Mouse (Mus musculus): ENCODE measurements around the gene Metrn. TPM values are rescaled to one million over a fixed set of nuclear protein-coding genes. Genes with fewer than 3 reads are reported as not detected.

The Metrn gene
- polyA plus RNA-seq, 1 experiment: 44.4 TPM

- peak overlapping the region; percentile 19 for H3ac ChIP-seq (ENCODE audit: control insufficient read depth, insufficient read length)
- TF ChIP-seq TCF3 (IDR thresholded peaks at IDR 0.05; ENCODE audit: insufficient read length, low read depth) (no peak), USF1 (IDR thresholded peaks at IDR 0.05; ENCODE audit: low read depth) (no peak), MYOD1 (IDR thresholded peaks at IDR 0.05; ENCODE audit: control insufficient read depth in 1 of 3, insufficient read length in 2 of 3, low read depth in 2 of 3) (no peak), REST (IDR thresholded peaks at IDR 0.05; ENCODE audit: insufficient read depth, insufficient read length) (no peak), POLR2A (IDR thresholded peaks at IDR 0.05; ENCODE audit: insufficient read length, low read depth) (peak; percentile 85), MYOG (IDR thresholded peaks at IDR 0.05; ENCODE audit: control insufficient read depth in 1 of 3, insufficient read depth in 1 of 3, insufficient read length in 2 of 3, low read depth in 2 of 3) (peak in 1 of 3 experiments; percentile 16), POLR2AphosphoS2 (IDR thresholded peaks at IDR 0.05; ENCODE audit: insufficient read length, low read depth) (peak; percentile 91), E2F4 (IDR thresholded peaks at IDR 0.05; ENCODE audit: insufficient read depth) (no peak), SRF (IDR thresholded peaks at IDR 0.05; ENCODE audit: control insufficient read depth, insufficient read length, low read depth) (no peak), TCF12 (IDR thresholded peaks at IDR 0.05; ENCODE audit: insufficient read depth, poor library complexity, severe bottlenecking) (no peak), CEBPB (IDR thresholded peaks at IDR 0.05; ENCODE audit: insufficient read depth, poor library complexity, severe bottlenecking) (no peak), MAX (IDR thresholded peaks at IDR 0.05; ENCODE audit: low read depth) (no peak)
Measured at GRCm38 (mm10) chr17:25791843-25792527, 5.0 kb downstream of the Metrn start.

GRCm38 (mm10) chr17:25791320-25791842 is 5.6 kb downstream of the Metrn start:
- Histone ChIP-seq H3K4me2 (ENCODE audit: low read depth) (peak overlapping the region; percentile 90), H3K27me3 (ENCODE audit: control insufficient read depth, insufficient read depth, insufficient read length) (no peaks in the 10 kb centered on the region), H3K79me2 (ENCODE audit: control insufficient read depth, insufficient read depth) (no peaks in the 10 kb centered on the region), H3ac (ENCODE audit: control insufficient read depth, insufficient read length) (peak overlapping the region; percentile 19), H3K4me3 (peak overlapping the region; percentile 65), H3K36me3 (ENCODE audit: control insufficient read depth, insufficient read depth) (no peaks in the 10 kb centered on the region)
- TF ChIP-seq TCF12 (IDR thresholded peaks at IDR 0.05; ENCODE audit: insufficient read depth, poor library complexity, severe bottlenecking): no peak
- TF ChIP-seq MYOD1 (IDR thresholded peaks at IDR 0.05; ENCODE audit: control insufficient read depth in 1 of 3, insufficient read length in 2 of 3, low read depth in 2 of 3): no peak
- TF ChIP-seq MAX (IDR thresholded peaks at IDR 0.05; ENCODE audit: low read depth): no peak
- TF ChIP-seq TCF3 (IDR thresholded peaks at IDR 0.05; ENCODE audit: insufficient read length, low read depth): no peak
- TF ChIP-seq E2F4 (IDR thresholded peaks at IDR 0.05; ENCODE audit: insufficient read depth): no peak
- TF ChIP-seq POLR2A (IDR thresholded peaks at IDR 0.05; ENCODE audit: insufficient read length, low read depth): no peak
- peak; percentile 12 for TF ChIP-seq POLR2AphosphoS2 (IDR thresholded peaks at IDR 0.05; ENCODE audit: insufficient read length, low read depth)

More at GRCm38 (mm10) chr17:25791843-25792527, 5.0 kb downstream of the Metrn start:
- Histone ChIP-seq H3K79me2 (ENCODE audit: control insufficient read depth, insufficient read depth) (no peaks in the 10 kb centered on the region), H3K27me3 (ENCODE audit: control insufficient read depth, insufficient read depth, insufficient read length) (no peaks in the 10 kb centered on the region), H3K4me2 (ENCODE audit: low read depth) (peak overlapping the region; percentile 90), H3K4me3 (peak overlapping the region; percentile 65), H3K36me3 (ENCODE audit: control insufficient read depth, insufficient read depth) (no peaks in the 10 kb centered on the region)

- Histone ChIP-seq H3K4me2 (ENCODE audit: low read depth) (no peak overlapping the region), H3ac (ENCODE audit: control insufficient read depth, insufficient read length) (no peak overlapping the region), H3K36me3 (ENCODE audit: control insufficient read depth, insufficient read depth) (peaks cover 1% of the 10 kb centered on the region), H3K27me3 (ENCODE audit: control insufficient read depth, insufficient read depth, insufficient read length) (no peaks in the 10 kb centered on the region), H3K79me2 (ENCODE audit: control insufficient read depth, insufficient read depth) (no peaks in the 10 kb centered on the region), H3K4me3 (no peak overlapping the region)
- TF ChIP-seq TCF3 (IDR thresholded peaks at IDR 0.05; ENCODE audit: insufficient read length, low read depth) (no peak), POLR2AphosphoS2 (IDR thresholded peaks at IDR 0.05; ENCODE audit: insufficient read length, low read depth) (peak; percentile 58)
Measured at GRCm38 (mm10) chr17:25786781-25787504, 10.0 kb downstream of the Metrn start.

GRCm38 (mm10) chr17:25786280-25786679 is 10.7 kb downstream of the Metrn start, which contains the start of gene Ccdc78:
Gene Ccdc78 (plus strand): TSS chr17:25786580.
- Histone ChIP-seq H3K4me2 (ENCODE audit: low read depth) (peak within 1 kb of the TSS; percentile 97), H3K27me3 (ENCODE audit: control insufficient read depth, insufficient read depth, insufficient read length) (no peaks in the 10 kb centered on the region), H3ac (ENCODE audit: control insufficient read depth, insufficient read length) (peak within 1 kb of the TSS; percentile 0), H3K79me2 (ENCODE audit: control insufficient read depth, insufficient read depth) (no peaks in the 10 kb centered on the region), H3K4me3 (peak within 1 kb of the TSS; percentile 52), H3K36me3 (ENCODE audit: control insufficient read depth, insufficient read depth) (peaks cover 4% of the 10 kb centered on the region)
- TF ChIP-seq MYOD1 (IDR thresholded peaks at IDR 0.05; ENCODE audit: control insufficient read depth in 1 of 3, insufficient read length in 2 of 3, low read depth in 2 of 3): no peak
- TF ChIP-seq MAX (IDR thresholded peaks at IDR 0.05; ENCODE audit: low read depth): no peak
- no peak for TF ChIP-seq TCF3 (IDR thresholded peaks at IDR 0.05; ENCODE audit: insufficient read length, low read depth)
- no peak for TF ChIP-seq SRF (IDR thresholded peaks at IDR 0.05; ENCODE audit: control insufficient read depth, insufficient read length, low read depth)
- TF ChIP-seq POLR2AphosphoS2 (IDR thresholded peaks at IDR 0.05; ENCODE audit: insufficient read length, low read depth): no peak
- TF ChIP-seq POLR2A (IDR thresholded peaks at IDR 0.05; ENCODE audit: insufficient read length, low read depth): no peak
- TF ChIP-seq E2F4 (IDR thresholded peaks at IDR 0.05; ENCODE audit: insufficient read depth): no peak

- Histone ChIP-seq H3K36me3 (ENCODE audit: control insufficient read depth, insufficient read depth) (peaks cover 4% of the 10 kb centered on the region), H3ac (ENCODE audit: control insufficient read depth, insufficient read length) (peak within 1 kb of the TSS; percentile 0), H3K27me3 (ENCODE audit: control insufficient read depth, insufficient read depth, insufficient read length) (no peaks in the 10 kb centered on the region), H3K4me2 (ENCODE audit: low read depth) (peak within 1 kb of the TSS; percentile 97), H3K4me3 (peak within 1 kb of the TSS; percentile 52), H3K79me2 (ENCODE audit: control insufficient read depth, insufficient read depth) (no peaks in the 10 kb centered on the region)
- peak; percentile 96 for TF ChIP-seq POLR2AphosphoS2 (IDR thresholded peaks at IDR 0.05; ENCODE audit: insufficient read length, low read depth)
- no peak for TF ChIP-seq MAX (IDR thresholded peaks at IDR 0.05; ENCODE audit: low read depth)
- TF ChIP-seq POLR2A (IDR thresholded peaks at IDR 0.05; ENCODE audit: insufficient read length, low read depth): peak; percentile 85
Measured at GRCm38 (mm10) chr17:25785281-25785745, 11.6 kb downstream of the Metrn start, which contains the start of gene Haghl. Gene Haghl (minus strand): TSS chr17:25785673.
